Mouse (Mus musculus): ENCODE results near the gene Metrnl. TPM values are rescaled to one million over a fixed set of nuclear protein-coding genes. Genes with fewer than 3 reads are reported as not detected.

Metrnl gene
- polyA plus RNA-seq, 1 experiment: 200 TPM

GRCm38 (mm10) chr11:121702895-121703618, 1.7 kb downstream of the Metrnl start:
- TF ChIP-seq POLR2A (IDR thresholded peaks at IDR 0.05; ENCODE audit: borderline replicate concordance, low read depth, low read length): no peak
- no peak for TF ChIP-seq CTCF (IDR thresholded peaks at IDR 0.05; ENCODE audit: low read depth, low read length)
- Histone ChIP-seq H3K27ac (ENCODE audit: insufficient read depth, low read depth, low read length) (peak overlapping the region; percentile 80), H3K4me1 (ENCODE audit: control insufficient read depth, insufficient read depth, low read length) (peaks cover 35% of the 10 kb centered on the region)

GRCm38 (mm10) chr11:121703619-121704215, 2.4 kb downstream of the Metrnl start:
- TF ChIP-seq CTCF (IDR thresholded peaks at IDR 0.05; ENCODE audit: low read depth, low read length) (no peak), POLR2A (IDR thresholded peaks at IDR 0.05; ENCODE audit: borderline replicate concordance, low read depth, low read length) (no peak)
- Histone ChIP-seq H3K4me3 (ENCODE audit: insufficient read depth, low read length) (peak overlapping the region; percentile 92), H3K4me1 (ENCODE audit: control insufficient read depth, insufficient read depth, low read length) (peaks cover 37% of the 10 kb centered on the region), H3K27ac (ENCODE audit: insufficient read depth, low read depth, low read length) (peak overlapping the region; percentile 80)

More at GRCm38 (mm10) chr11:121702895-121703618, 1.7 kb downstream of the Metrnl start:
- H3K4me3 ChIP-seq (ENCODE audit: insufficient read depth, low read length): peak overlapping the region; percentile 92

DNA sequence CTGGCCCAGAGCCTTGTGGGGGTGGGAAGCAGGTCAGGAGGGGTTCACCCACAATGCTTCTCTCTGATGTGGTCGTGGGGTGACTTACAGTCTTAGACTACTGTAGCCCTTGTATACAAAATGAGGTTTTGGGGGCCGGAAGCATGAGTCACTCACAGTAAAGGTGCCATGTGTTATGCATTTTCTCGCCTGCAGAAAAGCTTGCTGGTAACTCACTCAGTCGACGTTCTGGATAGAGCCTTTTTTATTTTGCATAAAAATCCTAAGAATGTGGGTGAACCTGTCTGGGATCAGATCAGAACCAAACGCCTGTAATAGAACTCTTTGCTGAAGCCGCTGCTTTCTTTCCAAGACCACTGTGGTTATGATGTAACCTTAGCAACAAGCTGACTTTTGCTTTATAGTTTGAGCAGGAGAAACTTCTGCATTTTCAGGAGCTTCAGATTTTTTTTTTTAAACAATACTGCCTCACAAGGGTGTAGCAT, 5.2 kb downstream of the Metrnl start:
- TF ChIP-seq POLR2A (IDR thresholded peaks at IDR 0.05; ENCODE audit: borderline replicate concordance, low read depth, low read length) (no peak), CTCF (IDR thresholded peaks at IDR 0.05; ENCODE audit: low read depth, low read length) (no peak)
- Histone ChIP-seq H3K4me1 (ENCODE audit: control insufficient read depth, insufficient read depth, low read length) (peaks cover 51% of the 10 kb centered on the region), H3K27ac (ENCODE audit: insufficient read depth, low read depth, low read length) (peak overlapping the region; percentile 81), H3K4me3 (ENCODE audit: insufficient read depth, low read length) (peak overlapping the region; percentile 46)

DNA sequence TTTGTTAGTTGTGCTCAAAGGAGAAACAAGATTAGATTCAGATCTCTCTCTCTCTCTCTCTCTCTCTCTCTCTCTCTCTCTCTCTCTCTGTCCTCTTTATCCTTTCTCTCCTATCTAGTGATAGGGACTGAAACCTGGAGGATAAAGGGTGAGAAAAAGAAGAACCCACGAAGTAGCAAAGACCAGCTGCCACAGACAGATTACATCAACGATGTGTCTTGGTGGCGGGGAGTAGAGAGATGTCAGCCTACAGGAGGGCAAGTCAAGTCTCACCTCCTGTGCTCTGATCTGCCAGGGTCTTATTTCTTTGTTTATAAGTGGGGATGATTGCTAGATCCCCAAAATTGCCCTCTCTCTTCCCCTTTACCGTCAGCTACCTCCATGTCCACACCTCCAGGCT, 7.9 kb downstream of the Metrnl start:
- H3K27ac ChIP-seq (ENCODE audit: insufficient read depth, low read depth, low read length): no peak overlapping the region
- H3K4me3 ChIP-seq (ENCODE audit: insufficient read depth, low read length): no peak overlapping the region
- TF ChIP-seq POLR2A (IDR thresholded peaks at IDR 0.05; ENCODE audit: borderline replicate concordance, low read depth, low read length) (no peak), CTCF (IDR thresholded peaks at IDR 0.05; ENCODE audit: low read depth, low read length) (no peak)
- H3K4me1 ChIP-seq (ENCODE audit: control insufficient read depth, insufficient read depth, low read length): peaks cover 71% of the 10 kb centered on the region

DNA sequence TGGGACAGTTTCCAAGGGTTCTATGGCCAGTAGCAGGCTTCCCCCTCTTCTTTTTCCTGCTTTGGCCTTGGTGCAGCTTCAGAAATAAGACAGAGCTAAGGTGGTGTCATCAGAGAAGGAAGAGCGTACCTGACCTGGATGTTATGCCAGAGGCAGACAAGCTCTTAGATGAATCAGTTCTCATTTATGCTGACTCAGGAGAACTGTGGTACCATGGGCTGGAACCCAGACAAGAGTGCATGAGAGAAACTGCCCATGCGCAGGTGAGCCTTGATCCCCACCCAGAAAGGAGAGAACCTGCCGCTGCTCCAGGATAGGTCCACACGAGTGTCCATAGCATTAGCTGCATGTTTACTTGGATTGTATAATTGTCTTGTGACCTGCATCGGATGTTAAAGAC, 8.9 kb downstream of the Metrnl start:
- Histone ChIP-seq H3K27ac (ENCODE audit: insufficient read depth, low read depth, low read length) (no peak overlapping the region), H3K4me3 (ENCODE audit: insufficient read depth, low read length) (no peak overlapping the region), H3K4me1 (ENCODE audit: control insufficient read depth, insufficient read depth, low read length) (peaks cover 68% of the 10 kb centered on the region)
- TF ChIP-seq CTCF (IDR thresholded peaks at IDR 0.05; ENCODE audit: low read depth, low read length) (no peak), POLR2A (IDR thresholded peaks at IDR 0.05; ENCODE audit: borderline replicate concordance, low read depth, low read length) (no peak)

GRCm38 (mm10) chr11:121712987-121713386, 11.6 kb downstream of the Metrnl start:
- TF ChIP-seq CTCF (IDR thresholded peaks at IDR 0.05; ENCODE audit: low read depth, low read length) (no peak), POLR2A (IDR thresholded peaks at IDR 0.05; ENCODE audit: borderline replicate concordance, low read depth, low read length) (no peak)
- H3K27ac ChIP-seq (ENCODE audit: insufficient read depth, low read depth, low read length): peak overlapping the region; percentile 4; the same call in 1 of the 2 replicates
- H3K4me3 ChIP-seq (ENCODE audit: insufficient read depth, low read length): no peak overlapping the region

DNA sequence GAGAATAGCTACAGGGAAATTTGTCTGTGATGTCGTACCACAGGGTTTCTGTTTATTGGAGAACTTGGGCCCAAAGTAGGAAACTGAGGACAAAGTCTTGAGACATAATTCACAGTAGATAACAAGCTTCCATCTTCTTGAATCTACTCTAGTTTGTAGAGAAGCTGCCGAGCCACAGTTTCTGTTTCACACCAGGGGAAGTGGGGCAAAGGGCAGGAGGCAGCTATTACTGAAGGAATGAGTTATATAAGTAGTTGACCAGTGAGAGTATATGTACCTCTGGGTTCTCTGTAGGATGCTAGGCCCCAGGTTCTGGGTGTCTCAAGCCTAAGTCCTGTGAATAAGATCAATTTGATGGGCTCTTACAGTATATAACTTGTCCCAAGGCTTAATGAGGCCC, 12.2 kb downstream of the Metrnl start:
- TF ChIP-seq POLR2A (IDR thresholded peaks at IDR 0.05; ENCODE audit: borderline replicate concordance, low read depth, low read length) (no peak), CTCF (IDR thresholded peaks at IDR 0.05; ENCODE audit: low read depth, low read length) (no peak)
- H3K4me1 ChIP-seq (ENCODE audit: control insufficient read depth, insufficient read depth, low read length): peaks cover 46% of the 10 kb centered on the region
- no peak overlapping the region for H3K4me3 ChIP-seq (ENCODE audit: insufficient read depth, low read length)
- peak overlapping the region; percentile 4; the same call in 1 of the 2 replicates for H3K27ac ChIP-seq (ENCODE audit: insufficient read depth, low read depth, low read length)

More at GRCm38 (mm10) chr11:121712987-121713386, 11.6 kb downstream of the Metrnl start:
- peaks cover 51% of the 10 kb centered on the region for H3K4me1 ChIP-seq (ENCODE audit: control insufficient read depth, insufficient read depth, low read length)

DNA sequence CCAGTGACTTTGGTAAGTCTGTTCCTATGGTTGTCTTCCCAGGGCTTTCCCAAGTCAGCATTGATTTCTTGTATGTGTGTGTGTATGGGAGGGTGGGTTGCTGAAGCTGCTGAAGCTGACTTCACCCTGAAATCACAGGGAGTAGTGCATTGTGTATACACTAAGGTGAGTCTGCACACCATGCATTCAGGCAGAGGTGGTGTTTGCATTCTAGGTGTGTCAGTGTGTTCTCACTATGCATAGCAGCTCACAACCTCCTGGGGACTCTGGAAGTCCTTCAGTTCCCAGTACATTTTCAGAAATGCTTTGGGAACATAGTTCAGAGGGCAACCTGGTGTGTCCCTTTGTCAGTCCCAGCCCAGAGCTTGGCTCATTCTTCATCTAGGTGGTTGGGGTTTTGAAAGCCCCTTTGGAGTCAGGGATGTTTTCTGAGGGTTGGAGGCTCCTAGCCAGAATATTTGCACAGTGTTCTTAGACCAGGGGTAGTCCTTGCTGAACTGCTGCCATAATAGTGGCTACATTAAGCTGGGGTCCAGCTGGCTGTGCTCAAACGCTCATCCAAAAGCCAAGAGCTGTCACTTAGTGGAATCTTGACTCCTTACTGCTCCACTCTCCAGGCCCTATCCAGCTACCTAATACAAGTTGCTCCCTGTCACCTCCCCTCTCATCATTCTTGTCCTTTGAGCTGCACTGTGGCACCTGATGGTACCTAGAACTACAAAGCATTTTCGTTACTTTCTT, 13.6 kb downstream of the Metrnl start:
- TF ChIP-seq CTCF (IDR thresholded peaks at IDR 0.05; ENCODE audit: low read depth, low read length) (no peak), POLR2A (IDR thresholded peaks at IDR 0.05; ENCODE audit: borderline replicate concordance, low read depth, low read length) (no peak)
- H3K4me3 ChIP-seq (ENCODE audit: insufficient read depth, low read length): no peak overlapping the region
- H3K4me1 ChIP-seq (ENCODE audit: control insufficient read depth, insufficient read depth, low read length): peaks cover 51% of the 10 kb centered on the region
- no peak overlapping the region for H3K27ac ChIP-seq (ENCODE audit: insufficient read depth, low read depth, low read length)

DNA sequence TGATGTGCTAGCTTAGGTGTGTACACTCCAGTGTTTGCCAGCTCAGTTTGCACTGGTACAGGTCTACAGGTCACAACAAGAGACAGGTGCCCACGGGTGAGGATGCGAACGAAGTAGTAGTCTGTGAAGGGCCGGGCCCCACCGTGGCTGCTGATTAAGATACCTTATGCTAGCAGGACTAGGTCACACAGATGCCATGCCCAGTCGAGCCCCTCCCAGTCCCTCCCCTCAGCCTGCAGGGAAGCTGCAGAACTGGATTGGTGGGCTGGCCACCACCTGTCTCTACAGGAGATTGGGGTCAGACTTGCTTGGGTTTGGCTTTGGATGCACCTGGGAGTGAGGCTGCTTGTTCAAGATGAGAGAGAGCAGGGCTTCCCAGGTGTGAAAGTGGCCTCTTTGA, 16.4 kb downstream of the Metrnl start:
- H3K4me1 ChIP-seq (ENCODE audit: control insufficient read depth, insufficient read depth, low read length): peaks cover 47% of the 10 kb centered on the region
- no peak for TF ChIP-seq POLR2A (IDR thresholded peaks at IDR 0.05; ENCODE audit: borderline replicate concordance, low read depth, low read length)
- TF ChIP-seq CTCF (IDR thresholded peaks at IDR 0.05; ENCODE audit: low read depth, low read length): no peak
- no peak overlapping the region for H3K4me3 ChIP-seq (ENCODE audit: insufficient read depth, low read length)
- H3K27ac ChIP-seq (ENCODE audit: insufficient read depth, low read depth, low read length): no peak overlapping the region

Data from bone marrow macrophage, adult 2 months (primary cell).